Mouse (Mus musculus): ENCODE measurements around the gene Kpna2. TPM values are rescaled to one million over a fixed set of nuclear protein-coding genes. Genes with fewer than 3 reads are reported as not detected.

Gene Kpna2
- polyA plus RNA-seq, 1 experiment from 2014 or later: 740 TPM

DNA sequence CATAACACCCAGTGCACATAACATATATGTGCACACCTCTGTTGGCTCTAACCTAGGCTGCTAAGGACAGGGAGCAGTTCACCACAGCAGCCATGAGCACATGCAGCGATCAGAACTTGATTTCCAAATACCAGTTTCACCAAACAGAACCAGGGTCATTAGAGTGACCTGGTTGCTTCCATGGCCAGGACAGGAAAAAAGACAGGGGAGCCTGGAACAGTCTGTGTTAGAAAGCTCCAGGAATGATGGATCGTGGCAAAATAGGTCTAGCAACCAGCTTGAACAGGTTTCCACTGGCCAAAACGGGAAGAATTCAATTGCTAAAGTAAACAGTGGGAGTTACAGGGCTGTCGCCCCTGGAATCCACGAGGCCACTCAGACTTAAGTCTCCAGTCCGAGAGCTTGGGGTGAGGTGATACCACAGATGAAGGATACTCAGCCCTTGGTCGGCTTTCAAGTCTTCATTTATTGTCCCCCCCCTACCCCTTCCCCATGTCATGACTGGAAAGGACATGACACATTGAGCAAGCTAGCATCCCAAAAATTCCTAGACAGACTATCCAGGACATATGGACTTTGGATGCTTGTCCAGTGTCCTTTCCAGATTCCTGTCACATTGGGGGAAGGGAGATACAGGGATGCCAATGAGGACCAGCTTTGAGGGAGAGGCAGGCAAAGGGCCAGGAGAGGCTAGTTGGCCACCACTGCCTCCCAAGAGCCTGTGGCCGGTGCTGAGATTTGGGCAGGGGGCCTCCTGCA, 23.7 kb downstream of the Kpna2 start:
- ATAC-seq (ENCODE audit: low FRiP score) (no peak), DNase-seq (ENCODE audit: low spot score, missing footprints) (no peak)
- H3K27me3 ChIP-seq (ENCODE audit: control insufficient read depth, insufficient read depth, low read length): no peaks in the 10 kb centered on the region
- no peaks in the 10 kb centered on the region for H3K36me3 ChIP-seq (ENCODE audit: control insufficient read depth, insufficient read depth, low read length)
- WGBS: 73% methylated on average over 8 of the region's 8 CpGs
- H3K9ac ChIP-seq (ENCODE audit: low read length): no peak overlapping the region
- no peak overlapping the region for H3K27ac ChIP-seq (ENCODE audit: low read depth, low read length)
- no peak overlapping the region for H3K4me2 ChIP-seq
- H3K4me3 ChIP-seq (ENCODE audit: low read depth, low read length): no peak overlapping the region
- no peaks in the 10 kb centered on the region for H3K4me1 ChIP-seq (ENCODE audit: control insufficient read depth, insufficient read depth, low read length)
- H3K9me3 ChIP-seq (ENCODE audit: control insufficient read depth, low read length): no peaks in the 10 kb centered on the region

- no peaks in the 10 kb centered on the region for H3K9me3 ChIP-seq (ENCODE audit: control insufficient read depth, low read length)
- H3K27ac ChIP-seq (ENCODE audit: low read depth, low read length): no peak overlapping the region
- no peaks in the 10 kb centered on the region for H3K36me3 ChIP-seq (ENCODE audit: control insufficient read depth, insufficient read depth, low read length)
- no peak overlapping the region for H3K4me3 ChIP-seq (ENCODE audit: low read depth, low read length)
- DNase-seq (ENCODE audit: low spot score, missing footprints): no peak
- ATAC-seq (ENCODE audit: low FRiP score): no peak
- H3K9ac ChIP-seq (ENCODE audit: low read length): no peak overlapping the region
- H3K4me1 ChIP-seq (ENCODE audit: control insufficient read depth, insufficient read depth, low read length): no peaks in the 10 kb centered on the region
- no peaks in the 10 kb centered on the region for H3K27me3 ChIP-seq (ENCODE audit: control insufficient read depth, insufficient read depth, low read length)
- WGBS: 81% methylated on average over 2 of the region's 2 CpGs
- H3K4me2 ChIP-seq: no peak overlapping the region
Measured at GRCm38 (mm10) chr11:106974440-106974839, 24.9 kb downstream of the Kpna2 start.

GRCm38 (mm10) chr11:106973016-106973415, 26.3 kb downstream of the Kpna2 start:
- DNase-seq (ENCODE audit: low spot score, missing footprints) (no peak), ATAC-seq (ENCODE audit: low FRiP score) (no peak)
- no peak overlapping the region for H3K9ac ChIP-seq (ENCODE audit: low read length)
- H3K4me1 ChIP-seq (ENCODE audit: control insufficient read depth, insufficient read depth, low read length): no peaks in the 10 kb centered on the region
- H3K27me3 ChIP-seq (ENCODE audit: control insufficient read depth, insufficient read depth, low read length): no peaks in the 10 kb centered on the region
- H3K9me3 ChIP-seq (ENCODE audit: control insufficient read depth, low read length): no peaks in the 10 kb centered on the region
- H3K36me3 ChIP-seq (ENCODE audit: control insufficient read depth, insufficient read depth, low read length): no peaks in the 10 kb centered on the region
- no peak overlapping the region for H3K4me3 ChIP-seq (ENCODE audit: low read depth, low read length)
- 84% methylated on average over 5 of the region's 5 CpGs for WGBS
- H3K27ac ChIP-seq (ENCODE audit: low read depth, low read length): no peak overlapping the region
- H3K4me2 ChIP-seq: no peak overlapping the region

DNA sequence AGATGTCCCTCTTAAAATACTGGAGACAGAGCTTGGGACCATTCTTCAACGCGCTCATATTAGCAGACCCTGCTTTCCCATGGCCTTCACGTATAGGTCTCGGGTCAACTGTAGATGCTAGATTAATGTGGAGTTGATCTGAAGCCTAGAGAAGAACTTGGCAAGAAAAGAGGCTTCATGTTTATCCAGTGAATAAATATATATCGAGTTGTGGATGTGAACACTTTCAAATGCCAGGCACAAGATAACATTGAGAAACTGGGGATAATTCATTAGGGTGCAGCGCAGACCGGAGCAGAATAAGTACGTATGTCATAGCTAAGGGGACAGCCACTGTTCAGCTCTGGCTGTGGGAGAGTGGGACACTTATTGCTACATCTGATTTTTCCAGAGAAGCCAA, 29.5 kb downstream of the Kpna2 start:
- Histone ChIP-seq H3K4me1 (ENCODE audit: control insufficient read depth, insufficient read depth, low read length) (no peaks in the 10 kb centered on the region), H3K9me3 (ENCODE audit: control insufficient read depth, low read length) (no peaks in the 10 kb centered on the region), H3K4me2 (no peak overlapping the region), H3K4me3 (ENCODE audit: low read depth, low read length) (no peak overlapping the region), H3K36me3 (ENCODE audit: control insufficient read depth, insufficient read depth, low read length) (no peaks in the 10 kb centered on the region), H3K27ac (ENCODE audit: low read depth, low read length) (no peak overlapping the region), H3K27me3 (ENCODE audit: control insufficient read depth, insufficient read depth, low read length) (no peaks in the 10 kb centered on the region), H3K9ac (ENCODE audit: low read length) (no peak overlapping the region)
- DNase-seq (ENCODE audit: low spot score, missing footprints): no peak
- WGBS: 93% methylated on average over 8 of the region's 8 CpGs
- no peak for ATAC-seq (ENCODE audit: low FRiP score)

DNA sequence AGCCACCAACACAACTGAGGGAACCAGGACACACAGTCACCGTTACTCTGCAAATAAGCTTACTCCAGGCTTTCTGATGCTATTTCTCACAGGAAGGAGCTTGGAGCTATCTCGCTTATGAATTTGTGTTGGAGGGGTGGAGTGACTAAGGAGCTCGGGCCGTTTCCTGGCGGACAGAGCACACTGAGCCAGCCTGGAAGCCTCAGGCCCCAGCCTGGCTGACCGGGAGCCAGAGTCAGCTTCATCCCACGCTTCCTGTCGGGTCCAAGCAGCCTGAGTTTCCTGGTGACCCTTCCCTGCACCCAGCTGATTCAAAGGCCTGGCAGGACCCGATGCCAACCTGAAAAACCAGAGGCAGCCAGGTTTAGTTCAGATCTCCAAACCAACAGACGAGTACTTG, 31.7 kb downstream of the Kpna2 start:
- Histone ChIP-seq H3K4me2 (no peak overlapping the region), H3K27ac (ENCODE audit: low read depth, low read length) (no peak overlapping the region), H3K9me3 (ENCODE audit: control insufficient read depth, low read length) (no peaks in the 10 kb centered on the region), H3K27me3 (ENCODE audit: control insufficient read depth, insufficient read depth, low read length) (no peaks in the 10 kb centered on the region), H3K9ac (ENCODE audit: low read length) (no peak overlapping the region), H3K4me3 (ENCODE audit: low read depth, low read length) (no peak overlapping the region), H3K36me3 (ENCODE audit: control insufficient read depth, insufficient read depth, low read length) (no peaks in the 10 kb centered on the region), H3K4me1 (ENCODE audit: control insufficient read depth, insufficient read depth, low read length) (no peaks in the 10 kb centered on the region)
- ATAC-seq (ENCODE audit: low FRiP score): no peak
- 81% methylated on average over 10 of the region's 10 CpGs for WGBS
- no peak for DNase-seq (ENCODE audit: low spot score, missing footprints)

DNA sequence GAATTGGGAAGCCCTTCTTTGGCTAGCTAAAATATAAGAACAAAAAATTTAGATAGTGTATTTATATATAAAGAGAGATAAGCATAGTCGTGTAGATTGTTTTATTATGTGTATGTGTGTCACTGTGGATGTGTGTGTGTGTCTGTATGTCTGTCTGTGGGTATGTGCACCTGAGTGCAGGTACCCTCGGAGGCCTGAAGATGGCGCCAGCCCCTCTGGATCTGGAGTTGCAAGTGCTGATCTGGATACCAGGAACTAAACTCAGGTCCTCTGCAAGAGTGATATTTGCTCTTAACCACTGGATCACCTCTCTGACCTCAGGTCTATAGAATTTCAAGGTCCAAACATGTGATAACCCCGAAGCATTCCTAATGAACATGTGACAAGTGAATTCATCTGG, 33.5 kb downstream of the Kpna2 start:
- Histone ChIP-seq H3K9me3 (ENCODE audit: control insufficient read depth, low read length) (no peaks in the 10 kb centered on the region), H3K36me3 (ENCODE audit: control insufficient read depth, insufficient read depth, low read length) (no peaks in the 10 kb centered on the region), H3K27ac (ENCODE audit: low read depth, low read length) (no peak overlapping the region), H3K27me3 (ENCODE audit: control insufficient read depth, insufficient read depth, low read length) (no peaks in the 10 kb centered on the region), H3K4me3 (ENCODE audit: low read depth, low read length) (no peak overlapping the region), H3K9ac (ENCODE audit: low read length) (no peak overlapping the region), H3K4me2 (no peak overlapping the region), H3K4me1 (ENCODE audit: control insufficient read depth, insufficient read depth, low read length) (no peaks in the 10 kb centered on the region)
- DNase-seq (ENCODE audit: low spot score, missing footprints) (no peak), ATAC-seq (ENCODE audit: low FRiP score) (no peak)
- 86% methylated on average over 4 of the region's 4 CpGs for WGBS

DNA sequence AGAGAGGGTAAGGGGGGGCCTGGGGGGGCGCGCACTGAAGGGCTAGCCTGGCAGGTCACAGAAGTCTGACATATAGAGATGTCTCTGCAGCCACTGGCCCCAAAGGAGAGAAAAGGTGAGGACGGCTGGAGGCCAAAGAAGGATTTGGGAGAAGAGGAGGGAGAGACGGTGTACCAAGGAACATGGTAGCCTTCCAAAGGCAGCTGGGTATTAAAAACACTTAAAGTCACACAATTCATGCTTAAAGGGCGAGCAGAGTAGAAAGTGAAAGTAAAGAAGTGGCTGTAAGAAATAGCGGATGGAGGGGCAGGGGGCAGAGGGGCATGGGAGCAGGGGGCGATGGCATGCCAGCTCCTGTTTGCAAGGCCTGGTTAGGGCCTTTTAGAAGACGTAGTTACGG, 37.0 kb downstream of the Kpna2 start:
- Histone ChIP-seq H3K9ac (ENCODE audit: low read length) (no peak overlapping the region), H3K9me3 (ENCODE audit: control insufficient read depth, low read length) (no peaks in the 10 kb centered on the region), H3K4me2 (no peak overlapping the region), H3K4me3 (ENCODE audit: low read depth, low read length) (no peak overlapping the region), H3K27ac (ENCODE audit: low read depth, low read length) (no peak overlapping the region), H3K36me3 (ENCODE audit: control insufficient read depth, insufficient read depth, low read length) (no peaks in the 10 kb centered on the region), H3K27me3 (ENCODE audit: control insufficient read depth, insufficient read depth, low read length) (no peaks in the 10 kb centered on the region), H3K4me1 (ENCODE audit: control insufficient read depth, insufficient read depth, low read length) (no peaks in the 10 kb centered on the region)
- no peak for DNase-seq (ENCODE audit: low spot score, missing footprints)
- 86% methylated on average over 9 of the region's 9 CpGs for WGBS
- ATAC-seq (ENCODE audit: low FRiP score): no peak

- Histone ChIP-seq H3K4me3 (ENCODE audit: low read depth, low read length) (no peak overlapping the region), H3K27me3 (ENCODE audit: control insufficient read depth, insufficient read depth, low read length) (no peaks in the 10 kb centered on the region), H3K9me3 (ENCODE audit: control insufficient read depth, low read length) (no peaks in the 10 kb centered on the region), H3K27ac (ENCODE audit: low read depth, low read length) (no peak overlapping the region), H3K4me2 (no peak overlapping the region), H3K9ac (ENCODE audit: low read length) (no peak overlapping the region), H3K36me3 (ENCODE audit: control insufficient read depth, insufficient read depth, low read length) (no peaks in the 10 kb centered on the region), H3K4me1 (ENCODE audit: control insufficient read depth, insufficient read depth, low read length) (no peaks in the 10 kb centered on the region)
- no peak for DNase-seq (ENCODE audit: low spot score, missing footprints)
- no peak for ATAC-seq (ENCODE audit: low FRiP score)
- WGBS: 81% methylated on average over 13 of the region's 13 CpGs
Measured at GRCm38 (mm10) chr11:106961471-106962081, 37.8 kb downstream of the Kpna2 start.

DNA sequence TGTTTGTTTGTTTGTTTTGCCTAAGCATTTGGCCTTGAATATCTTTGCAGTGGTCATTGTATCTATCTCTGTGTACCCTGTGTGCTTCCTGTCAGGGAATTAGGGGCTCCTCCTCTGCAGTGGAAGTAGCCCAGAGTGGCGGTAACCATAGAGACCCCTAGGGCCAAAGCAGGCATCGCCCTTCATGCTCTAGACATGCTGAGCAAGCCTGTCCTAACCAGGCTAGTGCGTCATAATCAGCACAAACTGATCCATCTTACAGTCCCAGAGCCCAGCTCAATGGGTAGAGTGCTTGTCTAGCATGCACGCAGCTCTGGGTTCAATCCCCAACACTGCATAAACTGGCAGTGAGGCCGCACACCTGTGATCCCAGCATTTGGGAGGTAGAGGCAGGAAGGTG, 40.2 kb downstream of the Kpna2 start:
- H3K9me3 ChIP-seq (ENCODE audit: control insufficient read depth, low read length): no peaks in the 10 kb centered on the region
- H3K27me3 ChIP-seq (ENCODE audit: control insufficient read depth, insufficient read depth, low read length): no peaks in the 10 kb centered on the region
- no peak overlapping the region for H3K27ac ChIP-seq (ENCODE audit: low read depth, low read length)
- H3K36me3 ChIP-seq (ENCODE audit: control insufficient read depth, insufficient read depth, low read length): no peaks in the 10 kb centered on the region
- H3K9ac ChIP-seq (ENCODE audit: low read length): no peak overlapping the region
- H3K4me2 ChIP-seq: no peak overlapping the region
- no peaks in the 10 kb centered on the region for H3K4me1 ChIP-seq (ENCODE audit: control insufficient read depth, insufficient read depth, low read length)
- ATAC-seq (ENCODE audit: low FRiP score) (no peak), DNase-seq (ENCODE audit: low spot score, missing footprints) (no peak)
- WGBS: 81% methylated on average over 5 of the region's 5 CpGs
- no peak overlapping the region for H3K4me3 ChIP-seq (ENCODE audit: low read depth, low read length)
